Mouse (Mus musculus) adrenal gland, adult (tissue): ENCODE results near the gene Odf3l1.

Experiments
- DNase-seq, 2 experiments: peaks; one replicate each; pipeline ENCODE4 v3.0.0; 2022 to 2023; ENCODE audit warnings: low spot score in 1 of 2; ENCODE audit not compliant: inconsistent age in 2 of 2

Odf3l1 gene

DNA sequence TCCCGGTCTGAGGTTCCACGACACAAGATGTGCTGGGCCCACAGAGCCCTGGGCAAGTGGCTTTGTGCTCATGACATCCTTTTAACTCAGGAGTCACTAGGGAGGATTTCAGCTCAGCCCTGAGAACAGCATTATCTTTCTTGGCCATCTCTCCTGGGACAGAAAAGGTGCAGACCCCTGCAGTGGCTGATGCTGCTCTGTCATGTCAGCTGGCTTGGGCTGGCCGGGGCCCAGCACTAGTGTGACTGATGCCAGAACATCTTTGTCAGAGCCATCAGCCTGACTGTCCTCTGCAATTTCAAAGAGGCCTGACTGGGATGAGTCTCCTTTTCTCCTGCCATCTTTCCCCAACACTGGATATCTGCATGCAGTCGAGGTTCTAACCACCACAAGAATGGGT is 17.8 kb upstream of the Odf3l1 start:
- no peak for DNase-seq

DNA sequence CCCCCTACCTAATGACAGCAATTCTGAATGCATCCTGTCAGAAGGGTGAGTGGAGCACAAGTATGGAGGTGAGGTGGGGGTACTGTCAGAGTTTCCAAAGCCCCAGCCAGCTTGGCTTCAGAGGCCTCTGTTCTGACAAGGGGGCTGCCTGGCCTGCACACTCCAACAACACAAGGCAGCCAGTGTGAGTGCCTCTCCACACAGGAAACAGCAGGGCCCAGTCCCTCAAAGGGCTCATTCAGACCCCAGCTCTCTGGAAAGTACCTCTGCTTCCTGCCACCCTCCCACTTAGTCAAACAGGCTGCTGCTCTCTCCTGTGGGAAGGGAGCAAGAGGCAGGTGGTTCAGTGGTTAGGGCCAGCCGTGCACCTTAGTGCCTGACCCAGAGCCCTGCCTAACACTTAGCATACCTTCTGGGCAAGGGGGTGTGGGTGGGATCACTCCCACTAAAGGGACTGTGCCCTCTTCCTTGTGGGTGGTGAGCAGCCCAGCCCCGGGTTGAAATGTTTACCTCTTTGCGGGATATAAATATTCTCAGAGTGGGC is 17.1 kb upstream of the Odf3l1 start:
- DNase-seq = no peak

DNA sequence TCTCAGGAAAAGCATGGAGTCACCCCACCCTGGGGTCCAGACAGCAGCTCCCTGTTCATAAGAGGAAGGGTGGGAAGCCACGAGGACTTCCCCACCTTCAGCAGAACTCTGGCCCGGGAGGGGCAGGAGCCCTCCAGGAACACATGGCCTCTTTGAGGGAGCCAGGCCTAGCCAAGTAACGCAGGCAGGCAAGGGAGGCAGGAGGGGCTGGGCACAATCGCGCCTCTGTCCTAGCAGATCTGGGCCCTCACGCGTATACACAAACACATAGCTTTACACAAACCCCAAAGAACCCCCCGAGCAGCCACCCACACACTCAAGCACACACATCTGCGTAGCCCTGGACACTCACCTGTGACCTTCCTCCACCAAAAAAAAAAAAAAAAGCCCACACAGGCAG is 16.3 kb upstream of the Odf3l1 start:
- DNase-seq = no peak

DNA sequence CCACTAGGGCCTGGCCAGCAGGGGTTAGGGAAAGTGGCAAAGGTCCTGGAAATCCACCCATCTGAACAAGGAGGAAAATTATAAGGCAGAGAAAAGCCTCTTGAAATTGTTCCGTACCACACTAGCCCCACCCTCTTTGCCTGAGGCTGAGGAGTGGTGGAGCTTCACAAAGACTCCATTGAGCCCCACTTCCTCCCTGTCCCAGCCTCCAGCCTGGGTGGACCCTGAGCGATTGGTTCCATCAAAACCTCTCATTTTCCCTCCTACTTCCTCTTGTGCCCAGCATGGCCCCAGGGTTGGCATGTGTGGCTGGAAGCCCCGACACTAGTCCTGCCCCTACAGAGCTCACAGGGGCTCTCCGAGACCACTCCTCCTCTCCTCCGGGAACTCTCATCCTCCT is 12.8 kb upstream of the Odf3l1 start:
- no peak for DNase-seq

DNA sequence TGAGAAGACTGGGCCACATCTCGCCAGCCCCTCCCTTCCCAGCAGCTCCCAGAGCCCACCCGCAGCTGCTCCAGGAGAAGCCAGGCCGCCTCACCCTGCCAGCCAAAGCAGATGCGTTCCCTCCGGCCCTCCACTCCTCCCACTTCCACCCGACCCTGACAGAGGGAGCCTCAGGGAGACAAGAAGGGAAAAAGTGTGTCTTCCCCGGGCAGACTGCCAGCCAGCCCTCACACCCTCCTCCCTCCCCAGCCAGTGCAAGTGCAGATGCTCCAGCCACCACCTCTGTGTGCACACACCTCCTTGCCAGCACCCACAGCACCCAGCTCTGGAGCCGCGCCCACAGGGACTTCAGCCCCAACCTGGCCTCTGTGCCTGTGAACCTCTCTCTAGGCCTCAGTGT is 12.3 kb upstream of the Odf3l1 start:
- no peak for DNase-seq

DNA sequence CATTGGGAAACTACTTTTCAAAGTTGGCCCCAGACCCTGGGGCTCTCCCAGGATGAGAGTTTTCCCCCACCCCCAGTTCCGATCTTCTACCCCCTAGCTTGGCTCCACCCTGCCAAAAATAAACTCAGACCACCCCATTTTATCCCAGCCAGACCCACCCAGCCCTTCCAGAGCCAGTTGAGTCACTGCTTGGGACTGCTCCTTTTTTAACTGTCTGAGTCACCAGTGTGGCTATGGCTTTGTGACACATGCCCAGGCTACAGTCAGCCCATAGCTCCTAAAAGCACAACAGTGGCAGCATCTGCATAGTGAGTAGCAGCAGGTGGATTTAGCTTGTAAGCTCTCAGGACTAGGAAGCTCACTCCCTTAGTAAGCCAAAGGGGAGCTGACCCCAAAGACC is 8.6 kb upstream of the Odf3l1 start:
- DNase-seq = peak; percentile 54 to 69

DNA sequence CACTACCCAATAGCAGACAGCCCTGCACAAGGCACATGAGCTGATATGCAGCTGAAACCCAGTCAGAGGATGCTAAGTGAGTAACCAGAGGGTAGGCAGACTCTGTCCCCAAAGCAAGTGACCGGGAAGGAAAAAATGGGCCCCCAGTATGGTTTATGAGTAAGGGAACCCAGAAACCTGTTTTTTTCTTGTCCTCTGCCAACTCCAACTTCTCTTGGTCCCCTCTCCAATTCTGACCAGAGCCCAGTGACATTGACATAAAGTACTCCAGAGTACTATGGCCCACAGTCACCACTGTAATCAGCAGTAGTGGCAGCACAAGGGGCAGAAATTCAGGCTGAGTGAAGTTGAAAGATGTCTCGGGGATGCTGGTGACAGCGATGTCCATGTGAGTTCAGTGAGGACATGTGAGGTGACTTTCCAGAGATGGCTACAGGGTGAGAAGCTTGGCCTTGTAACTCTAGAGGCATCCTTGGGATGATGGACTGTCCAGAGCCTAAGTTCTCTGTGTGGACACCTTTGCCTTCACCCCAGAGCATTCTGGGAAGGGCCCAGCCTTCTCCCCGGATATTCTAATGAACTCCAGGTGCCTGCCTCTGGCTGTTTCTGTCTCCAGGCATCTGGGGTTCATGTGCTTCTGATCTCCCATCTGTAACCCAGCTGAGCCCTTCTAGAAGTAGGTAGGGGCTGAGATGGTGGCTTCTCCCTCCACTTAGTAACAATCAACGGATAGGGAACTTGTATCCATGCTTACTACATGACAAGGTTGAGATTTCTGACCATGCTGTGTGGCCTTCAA is 7.8 kb upstream of the Odf3l1 start:
- DNase-seq = peak in 1 of 2 experiments; percentile 63

DNA sequence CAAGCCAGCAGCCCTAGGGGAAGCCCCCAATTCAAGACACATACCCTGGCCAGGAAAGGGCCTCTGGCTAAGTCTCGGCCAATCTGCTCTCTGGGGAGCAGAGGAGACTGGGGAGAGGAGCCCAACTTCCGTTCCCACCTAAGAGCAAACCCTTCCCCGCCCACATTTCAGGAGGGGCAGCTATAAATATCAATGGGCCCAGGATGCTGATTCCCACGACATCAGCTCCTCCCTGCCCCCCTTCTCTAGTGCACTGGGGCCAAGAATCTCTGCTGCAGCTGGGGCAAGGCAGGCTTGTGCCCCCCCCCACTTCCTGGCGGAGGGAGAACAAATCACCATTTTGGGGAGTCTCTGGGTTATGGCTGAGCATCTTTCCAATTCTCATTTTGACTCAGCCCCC is 6.7 kb upstream of the Odf3l1 start:
- peak in 1 of 2 experiments; percentile 51 for DNase-seq

DNA sequence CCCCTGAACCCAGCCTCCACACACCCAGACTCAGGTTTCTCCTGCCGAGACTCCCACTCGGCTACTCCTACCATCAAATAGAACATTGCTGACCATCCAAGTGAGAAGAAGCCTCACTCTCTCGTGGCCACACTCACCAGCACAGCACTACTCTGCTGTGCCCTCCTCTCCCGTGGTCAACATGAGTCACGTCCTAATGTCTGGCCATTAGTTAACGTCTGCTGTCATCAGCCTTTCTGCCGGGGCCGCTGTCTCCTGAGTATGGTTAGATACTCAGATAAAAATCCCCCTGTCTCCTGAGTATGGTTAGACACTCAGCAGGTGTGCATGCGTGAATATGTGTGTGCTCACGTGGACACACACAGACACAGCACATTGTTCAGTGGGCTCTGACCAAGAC is 6.3 kb upstream of the Odf3l1 start:
- DNase-seq = peak; percentile 63 to 83

DNA sequence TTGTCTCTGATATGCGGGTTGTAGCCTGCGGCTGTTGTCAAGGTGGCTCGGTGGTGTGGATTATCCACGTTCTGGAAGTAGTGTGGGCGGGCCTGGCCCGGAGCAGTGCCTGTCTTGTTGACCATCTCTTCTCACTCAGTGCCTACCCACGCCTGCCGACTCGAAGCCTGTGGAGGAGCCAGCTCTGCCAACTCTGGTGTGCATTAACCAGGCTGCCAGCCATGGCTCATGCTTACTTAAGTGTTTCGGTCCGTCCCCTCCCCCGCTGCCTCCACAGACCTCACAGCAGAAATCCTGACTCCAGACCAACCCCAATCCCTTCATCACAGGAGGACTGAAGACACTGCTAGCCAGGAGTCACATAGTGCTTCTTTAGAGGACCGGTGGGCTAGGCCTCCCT is 5.1 kb upstream of the Odf3l1 start:
- DNase-seq = peak in 1 of 2 experiments; percentile 36

DNA sequence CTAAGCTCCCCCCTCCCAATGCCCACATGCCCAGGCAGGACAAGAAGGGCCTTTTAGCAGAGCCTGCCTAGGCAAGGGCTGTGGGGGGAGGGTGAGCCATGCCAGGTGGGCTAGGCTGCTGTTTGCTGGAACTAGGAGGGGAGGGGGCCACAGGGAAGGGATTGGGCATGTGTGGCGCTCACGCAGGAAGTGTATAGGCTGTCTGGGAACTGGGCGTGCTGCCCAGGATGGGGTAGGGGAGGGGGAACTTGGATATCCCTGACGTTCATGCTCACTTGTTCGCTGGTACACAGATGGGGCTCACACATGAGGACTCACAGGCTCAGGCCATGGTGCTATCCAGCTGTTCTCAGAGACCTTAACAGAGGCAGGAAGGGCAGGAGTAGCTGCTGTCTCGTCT is 3.8 kb upstream of the Odf3l1 start:
- DNase-seq = no peak

DNA sequence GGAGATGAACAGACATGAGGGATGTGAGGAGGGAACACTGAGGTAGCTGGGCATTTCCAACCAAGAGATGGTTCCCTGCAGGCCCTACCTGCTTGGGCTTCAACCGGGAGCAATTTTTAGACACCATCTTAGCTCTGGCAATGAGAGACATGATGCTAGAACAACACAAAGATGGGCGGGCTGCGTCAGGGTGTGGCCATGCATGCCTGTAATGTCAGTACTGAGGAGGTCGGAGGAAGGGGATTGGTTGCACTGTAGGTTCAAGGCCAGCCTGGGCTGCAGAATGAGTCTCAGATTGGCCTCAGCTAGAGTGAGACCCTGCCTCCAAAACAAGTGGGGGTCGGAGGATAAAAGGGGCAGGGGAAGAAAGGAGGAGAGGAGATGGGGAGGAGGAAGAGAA is 2.0 kb upstream of the Odf3l1 start:
- DNase-seq = no peak

DNA sequence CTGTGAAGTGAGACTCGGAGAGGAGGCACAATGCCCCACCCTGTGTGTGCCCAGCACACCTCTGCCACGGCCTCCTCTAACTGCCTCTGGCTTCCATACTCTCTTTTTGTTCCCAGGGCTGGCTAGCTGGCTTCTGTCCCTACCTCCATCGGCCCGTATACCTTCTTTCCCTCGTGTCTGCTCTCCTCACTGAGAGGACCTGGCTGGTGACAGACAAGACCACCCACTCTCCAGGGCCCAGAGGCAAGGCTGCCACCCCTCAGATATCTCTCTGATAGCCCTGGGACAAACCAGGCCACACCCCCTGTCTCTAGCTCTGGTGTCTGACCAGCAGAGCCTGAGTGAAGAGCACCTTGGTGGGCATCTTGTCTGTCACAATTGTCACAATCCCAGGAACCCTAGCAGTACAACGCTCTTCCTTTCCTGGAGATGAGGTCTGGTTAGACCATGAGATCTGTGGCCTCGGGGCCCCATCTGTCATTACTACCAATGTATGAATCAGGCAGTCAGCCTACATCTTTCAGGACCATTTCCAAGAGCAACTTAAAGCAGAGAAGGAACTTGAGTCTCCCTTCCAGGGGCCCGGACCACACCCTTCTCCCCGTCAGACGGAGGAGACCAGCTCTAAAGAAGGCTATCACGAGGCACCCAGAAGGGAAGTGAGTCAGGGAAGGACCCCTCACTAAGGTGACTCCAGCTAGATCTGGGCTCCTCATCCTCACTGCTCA is 1.4 kb upstream of the Odf3l1 start:
- DNase-seq = no peak

DNA sequence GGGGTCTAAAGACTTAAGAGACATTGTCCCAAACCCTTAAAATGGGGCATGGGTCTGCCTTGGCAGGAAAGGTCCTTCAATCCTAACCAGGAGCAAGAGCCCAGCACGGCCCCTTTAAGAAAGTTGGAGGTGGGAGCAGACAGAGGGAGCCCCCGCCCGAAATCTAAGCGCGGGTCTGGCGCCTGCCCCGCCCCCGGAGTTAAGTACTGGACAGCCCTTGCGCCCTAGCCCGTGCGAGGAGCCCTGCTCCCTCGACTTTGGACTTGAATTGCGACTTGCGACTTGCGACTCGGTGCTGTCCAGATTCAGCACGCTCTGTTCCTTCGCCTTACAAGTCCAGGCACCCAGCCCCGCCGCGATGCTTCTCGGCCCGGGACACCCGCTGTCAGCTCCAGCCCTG is 353 bp upstream of the Odf3l1 start, which contains the start of gene Cspg4:
Gene Cspg4, plus strand, starts transcription at position 202 of the 400 bp plus-strand sequence.
- DNase-seq = peak in 1 of 2 experiments; percentile 60

DNA sequence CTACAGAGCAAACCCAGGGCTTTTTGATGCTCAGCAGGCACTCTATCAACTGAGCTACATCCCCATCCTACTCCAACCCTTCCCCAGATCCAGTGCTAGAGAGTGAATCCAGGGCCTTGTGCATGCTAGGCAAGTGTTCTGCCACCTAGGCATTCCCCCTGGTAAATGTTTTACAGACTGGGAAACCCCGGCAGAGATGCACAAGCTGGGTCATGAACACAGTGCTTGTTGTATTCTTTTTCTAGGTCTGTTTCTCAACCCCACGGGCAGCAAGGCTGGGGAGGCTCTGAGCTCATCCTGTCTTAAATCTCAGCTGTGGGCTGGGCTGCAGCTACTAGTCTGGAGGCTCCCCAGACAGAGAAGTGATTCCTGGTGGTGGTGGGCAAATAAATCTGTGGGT is 1.6 kb downstream of the Odf3l1 start:
- DNase-seq = no peak

DNA sequence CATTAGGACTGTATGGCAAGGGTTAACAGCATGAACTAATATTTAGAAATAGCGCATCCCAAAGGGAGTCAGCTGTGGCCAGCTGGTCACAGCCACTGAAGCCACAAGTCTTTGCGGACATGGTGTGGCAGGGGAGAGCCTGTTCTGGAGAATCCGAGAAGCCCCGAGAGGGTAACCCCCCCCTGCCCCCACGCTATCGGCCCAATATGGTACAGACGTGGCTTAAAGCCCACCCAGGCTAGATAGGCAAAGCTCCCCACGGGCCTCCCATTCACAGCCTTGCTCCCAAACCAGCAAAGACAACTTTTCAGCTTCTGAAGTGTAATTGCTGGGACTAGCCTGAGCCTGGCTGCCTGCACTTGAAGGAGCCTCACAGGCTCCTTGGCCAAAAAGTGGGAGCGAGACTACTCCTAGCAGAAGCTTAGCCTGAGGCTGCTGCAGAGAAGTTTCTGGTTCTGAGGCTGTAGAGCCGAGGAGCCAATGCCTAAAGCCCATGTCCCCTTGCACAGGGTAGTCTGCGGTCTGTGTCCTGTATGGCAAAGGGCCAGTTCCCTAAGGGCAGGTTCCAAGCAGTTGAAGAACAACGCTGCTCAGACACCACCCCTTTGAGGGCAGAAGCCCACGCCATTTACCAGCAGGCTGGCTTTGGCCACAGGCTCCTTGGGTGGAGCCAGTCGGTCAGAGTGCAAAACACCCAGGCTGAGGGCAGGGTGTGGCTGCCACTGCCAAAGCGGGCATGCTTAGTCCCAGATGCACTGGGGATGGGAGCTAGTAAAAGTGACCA is 3.8 kb downstream of the Odf3l1 start:
- DNase-seq = peak in 1 of 2 experiments; percentile 61

DNA sequence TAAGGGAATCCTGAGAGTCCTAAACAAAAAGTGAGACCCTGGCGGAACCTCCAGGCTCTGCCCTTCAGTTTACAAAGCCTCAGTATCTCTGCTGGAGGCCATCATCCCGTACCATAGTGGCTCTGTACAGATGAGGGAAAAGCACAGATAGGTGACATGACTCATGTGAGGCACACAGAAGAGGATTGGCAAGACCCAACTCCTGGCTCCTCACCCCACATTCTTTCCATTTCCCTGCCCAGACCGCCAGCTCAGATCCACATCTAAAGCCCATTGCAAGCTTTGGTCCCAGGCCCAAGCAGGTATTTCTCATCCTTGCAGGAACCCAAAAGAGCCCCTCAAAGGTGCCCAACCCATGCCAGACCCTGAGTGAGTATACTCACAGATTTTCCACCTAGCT is 4.4 kb downstream of the Odf3l1 start:
- DNase-seq = no peak

DNA sequence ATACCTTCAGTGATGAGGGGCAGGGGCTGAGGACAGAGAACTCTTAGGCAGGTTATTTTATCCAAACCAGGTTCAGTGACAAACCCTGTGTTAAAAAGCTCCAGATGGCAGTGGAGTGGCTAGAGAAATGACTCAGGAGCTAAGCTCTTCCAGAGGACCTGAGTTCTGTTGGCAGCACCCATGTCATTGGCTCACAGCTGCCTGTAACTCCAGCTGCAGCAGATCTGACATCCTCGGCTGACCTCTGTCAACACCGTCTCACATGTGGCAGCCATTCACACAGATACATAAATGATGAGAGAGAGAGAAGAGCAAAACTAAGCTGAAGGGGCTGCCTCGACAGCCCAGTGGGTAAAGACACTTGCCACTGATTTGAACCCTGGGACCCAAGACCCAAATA is 7.0 kb downstream of the Odf3l1 start:
- DNase-seq = no peak

DNA sequence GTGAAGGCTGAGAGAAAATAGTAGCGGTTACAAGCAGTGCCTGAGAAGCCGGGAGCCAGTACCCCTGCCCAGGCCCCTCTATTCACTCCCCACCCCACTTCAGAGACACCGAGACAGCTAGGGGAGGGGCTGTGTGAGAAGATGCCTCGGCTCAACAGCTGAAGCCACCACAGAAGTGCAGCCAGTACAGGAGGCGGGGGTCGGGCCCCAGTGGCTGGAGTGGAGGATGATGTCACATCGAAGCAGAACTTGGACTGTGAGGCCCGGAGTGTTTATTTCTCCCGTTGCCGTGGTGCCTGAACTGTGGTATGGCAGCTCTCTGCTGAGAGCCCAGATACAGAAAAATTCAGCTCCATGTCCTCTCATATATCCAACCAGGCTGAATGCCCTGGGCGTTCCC is 12.7 kb downstream of the Odf3l1 start:
- no peak for DNase-seq

DNA sequence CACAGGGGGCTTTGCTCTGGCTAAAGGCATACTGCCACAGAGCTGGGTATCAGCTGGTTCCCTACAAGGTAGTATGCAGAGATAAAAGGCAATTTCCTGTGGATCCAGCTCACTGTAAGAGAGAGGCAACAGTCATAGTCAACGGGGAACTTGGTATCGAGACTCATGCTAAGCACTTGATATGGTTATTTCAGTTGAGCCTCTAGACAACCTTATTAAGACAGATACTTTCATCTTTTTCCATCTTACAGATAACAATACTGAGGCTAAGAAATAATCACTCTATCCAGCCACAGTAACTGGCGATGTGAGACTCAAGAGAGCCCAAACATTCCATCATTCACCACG is 13.6 kb downstream of the Odf3l1 start:
- no peak for DNase-seq

DNA sequence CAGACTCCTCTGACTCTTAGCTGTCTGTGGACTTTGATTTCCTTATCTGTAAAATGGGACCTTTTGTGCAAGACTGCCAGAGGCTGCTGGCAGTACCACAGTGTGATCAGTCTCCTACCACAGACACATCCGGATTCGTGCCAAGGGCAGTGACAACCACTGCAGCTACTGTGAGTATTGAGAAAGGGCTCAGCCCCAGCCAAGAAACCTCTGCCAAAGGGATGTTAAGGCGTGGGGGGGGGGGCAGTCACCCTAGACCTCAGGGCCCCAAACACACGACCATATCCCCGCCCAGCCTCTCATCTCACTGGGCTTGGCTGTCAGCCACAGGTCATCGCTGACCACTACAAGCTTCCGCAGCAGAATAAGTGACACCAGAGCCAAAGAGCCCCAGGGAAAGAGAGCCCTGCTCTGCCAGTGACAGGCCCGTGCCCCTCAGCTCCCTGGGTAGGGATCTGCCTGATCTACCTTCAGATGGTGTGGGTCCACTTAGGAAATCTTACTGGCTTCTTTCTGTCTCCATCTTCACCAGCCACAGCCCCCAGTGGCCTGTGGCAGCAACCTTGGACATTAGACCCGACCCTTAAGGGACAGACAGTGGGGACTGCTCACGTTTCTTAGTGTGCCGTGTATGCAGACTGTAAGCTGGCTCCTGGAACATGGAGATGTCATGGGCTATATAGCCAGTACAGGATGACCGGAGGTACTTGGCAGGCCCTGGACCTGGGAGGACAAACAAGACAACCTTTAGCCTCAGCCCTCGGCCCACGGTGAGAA is 14.2 kb downstream of the Odf3l1 start:
- DNase-seq = peak in 1 of 2 experiments; percentile 78
